Mouse (Mus musculus) lung, embryonic 14.5 days (tissue): ENCODE measurements around the gene Pmpcb. TPM values are rescaled to one million over a fixed set of nuclear protein-coding genes. Genes with fewer than 3 reads are reported as not detected.
"Not testable (repeated sequence)": the region's sequence is repeated elsewhere in the genome, so short reads cannot be mapped to it uniquely, and the experiment has no call there.

Experiments used
- ATAC-seq: fragments of 200-750 bp; cut with Nextera tagmentation; 2 replicates; pipeline ENCODE4 v1.8.0; 2017; ENCODE audit warnings: mild to moderate bottlenecking, moderate TSS enrichment, moderate library complexity; ENCODE audit not compliant: insufficient read depth
- DNase-seq: peaks from one replicate; pipeline ENCODE4 v3.0.0-alpha.2; 2015
- H3K27ac ChIP-seq: fragments of 300-500 bp; sonication (generic); 2 replicates; pipeline ENCODE4 v1.5.1; 2014; ENCODE audit warnings: low read depth, mild to moderate bottlenecking, moderate library complexity
- H3K27me3 ChIP-seq: fragments of 300-500 bp; sonication (generic); 2 replicates; pipeline ENCODE4 v1.6.1; 2014; ENCODE audit warnings: low read length, control low read depth; ENCODE audit not compliant: insufficient read depth
- H3K36me3 ChIP-seq: fragments of 300-500 bp; sonication (generic); 2 replicates; pipeline ENCODE4 v1.6.1; 2014; ENCODE audit warnings: control low read depth; ENCODE audit not compliant: insufficient read depth
- H3K4me1 ChIP-seq: fragments of 300-500 bp; sonication (generic); 2 replicates; pipeline ENCODE4 v1.6.1; 2014; ENCODE audit warnings: antibody characterized with exemption, control low read depth; ENCODE audit not compliant: insufficient read depth
- H3K4me2 ChIP-seq: fragments of 300-500 bp; sonication (generic); 2 replicates; pipeline ENCODE4 v1.6.1; 2014; ENCODE audit warnings: mild to moderate bottlenecking
- H3K4me3 ChIP-seq: fragments of 300-500 bp; sonication (generic); 2 replicates; pipeline ENCODE4 v1.5.1; 2014; ENCODE audit warnings: low read depth, low read length
- H3K9ac ChIP-seq: fragments of 300-500 bp; sonication (generic); 2 replicates; pipeline ENCODE4 v1.6.1; 2014
- H3K9me3 ChIP-seq: fragments of 300-500 bp; sonication (generic); 2 replicates; pipeline ENCODE4 v1.6.1; 2016; ENCODE audit warnings: low read depth, low read length, control low read depth
- CTCF ChIP-seq: IDR thresholded peaks from 2 replicates; pipeline ENCODE4 v1.5.1; 2016; ENCODE audit warnings: antibody characterized with exemption, low read depth
- WGBS: fragments of 180-500 bp; shearing (Covaris S2); extraction: QIAGEN DNeasy Blood & Tissue Kit; methylation state at CpG from one replicate; pipeline ENCODE4 v1.1.7; 2014; 5-methylcytosine and 5-hydroxymethylcytosine counted together
- polyA plus RNA-seq: library from polyadenylated mRNA; unstranded; fragments of >200 nt; fragmentation: Nextera tagmentation; extraction: Ambion mirVana; gene quantifications from 2 replicates; pipeline ENCODE4 v1.2.1, GENCODE M21; 2014

The Pmpcb gene
- polyA plus RNA-seq, 1 experiment from 2014 or later: 85.6 TPM

DNA sequence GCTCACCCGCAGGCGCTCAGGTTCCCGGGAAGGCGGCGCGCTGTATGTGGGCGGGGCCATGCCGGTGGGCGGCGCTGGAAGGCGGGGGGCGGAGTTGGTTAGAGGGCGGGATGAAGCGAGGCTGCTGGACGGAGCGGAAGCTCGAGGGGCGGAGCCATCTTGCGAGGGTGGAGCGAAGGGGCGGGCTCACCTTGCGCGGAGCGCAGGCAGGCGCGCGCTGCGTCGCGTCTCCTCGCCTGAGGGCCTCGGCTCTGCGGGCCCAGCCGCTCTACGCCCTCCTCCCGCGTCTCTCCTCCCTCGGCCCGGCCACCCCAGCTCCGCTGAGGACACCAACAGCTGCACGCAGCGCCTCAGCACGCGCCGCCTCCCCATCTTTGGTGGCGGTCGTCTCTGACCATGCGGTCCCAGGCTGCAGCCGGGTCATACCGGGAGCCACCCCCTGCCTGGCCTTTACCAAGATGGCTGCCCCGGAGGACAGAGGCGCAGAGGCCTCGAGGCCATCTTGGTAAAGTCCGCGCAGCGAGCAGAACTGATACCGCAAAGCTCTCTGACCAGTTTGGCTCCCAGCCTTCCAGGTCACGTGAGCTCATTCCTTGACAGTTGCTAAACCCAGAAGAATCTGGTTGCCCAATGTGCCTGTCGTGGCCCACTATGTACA lies 35.5 kb upstream of the Pmpcb start, which contains the start of gene Napepld:
TSS of gene Napepld (minus strand) at position 46 of the 658 bp plus-strand sequence.
- peak within 1 kb of the TSS; percentile 65 for H3K4me3 ChIP-seq
- no peaks in the 10 kb centered on the region for H3K9me3 ChIP-seq
- no peak for TF ChIP-seq CTCF
- DNase-seq (peak; percentile 99), ATAC-seq (peak; percentile 99)
- H3K27ac ChIP-seq: peak within 1 kb of the TSS; percentile 98
- peak within 1 kb of the TSS; percentile 81 for H3K9ac ChIP-seq
- peak within 1 kb of the TSS; percentile 78 for H3K4me2 ChIP-seq
- whole genome bisulfite sequencing: under 1% methylated on average over 45 of the region's 59 CpGs
- no peaks in the 10 kb centered on the region for H3K36me3 ChIP-seq
- no peaks in the 10 kb centered on the region for H3K27me3 ChIP-seq
- H3K4me1 ChIP-seq: no peaks in the 10 kb centered on the region

DNA sequence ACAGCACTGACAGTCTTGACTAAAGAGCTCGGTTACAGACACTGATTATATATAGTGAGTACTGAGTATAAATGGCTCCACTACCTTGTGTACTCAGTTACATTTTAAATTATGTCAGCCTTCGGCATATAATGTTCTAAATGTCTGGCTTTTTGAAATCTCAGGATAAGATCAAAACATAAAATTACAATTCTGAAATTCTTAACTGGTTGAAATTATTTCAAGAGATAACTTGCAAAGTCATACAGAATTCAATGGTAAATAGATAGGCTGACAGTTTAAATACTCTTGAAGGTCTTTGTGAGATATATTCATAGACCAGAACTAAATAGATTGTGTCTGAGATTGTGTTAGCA lies 35.0 kb upstream of the Pmpcb start:
- no peak for ATAC-seq
- Histone ChIP-seq H3K4me3 (peak overlapping the region; percentile 65), H3K4me2 (peak overlapping the region; percentile 78), H3K27ac (peak overlapping the region; percentile 98), H3K36me3 (no peaks in the 10 kb centered on the region), H3K9me3 (no peaks in the 10 kb centered on the region), H3K4me1 (no peaks in the 10 kb centered on the region), H3K27me3 (no peaks in the 10 kb centered on the region), H3K9ac (peak overlapping the region; percentile 81)
- 52% methylated on average over 2 of the region's 2 CpGs for WGBS
- DNase-seq: no peak
- no peak for TF ChIP-seq CTCF

DNA sequence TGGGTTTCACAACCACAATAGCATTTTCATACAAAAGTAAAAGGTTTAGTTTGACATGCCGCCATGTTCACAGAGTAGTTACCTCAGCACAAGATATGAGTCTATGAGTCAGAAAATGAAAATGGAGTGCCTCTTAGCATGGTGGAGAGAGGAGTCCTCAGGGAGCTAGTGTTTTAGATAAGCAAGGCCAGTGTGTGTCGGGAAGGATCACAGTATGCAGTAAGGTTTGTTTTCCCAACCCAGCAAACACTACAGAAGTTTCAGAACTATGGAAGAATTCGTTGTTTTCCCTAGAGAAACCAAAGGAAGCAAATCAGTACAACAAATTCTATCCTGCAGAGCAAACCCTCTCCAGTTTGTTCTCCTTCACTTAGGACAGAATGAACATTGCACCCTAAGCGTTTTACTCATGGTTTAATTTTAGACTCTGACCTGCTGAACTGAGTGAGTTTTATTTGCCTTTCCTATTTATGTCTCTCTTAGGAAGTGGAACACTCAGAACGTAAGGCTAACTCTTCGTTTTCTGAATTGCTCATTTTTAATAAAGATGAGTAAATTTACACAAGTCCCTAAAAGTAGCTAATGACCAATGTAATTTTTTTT lies 34.0 kb upstream of the Pmpcb start:
- ATAC-seq (no peak), DNase-seq (no peak)
- 55% methylated on average over 6 of the region's 6 CpGs for WGBS
- Histone ChIP-seq H3K4me3 (no peak overlapping the region), H3K27ac (peak overlapping the region; percentile 54; the same call in 1 of the 2 replicates), H3K9ac (no peak overlapping the region), H3K9me3 (no peaks in the 10 kb centered on the region), H3K4me2 (no peak overlapping the region), H3K27me3 (no peaks in the 10 kb centered on the region), H3K36me3 (no peaks in the 10 kb centered on the region), H3K4me1 (no peaks in the 10 kb centered on the region)
- TF ChIP-seq CTCF: no peak

DNA sequence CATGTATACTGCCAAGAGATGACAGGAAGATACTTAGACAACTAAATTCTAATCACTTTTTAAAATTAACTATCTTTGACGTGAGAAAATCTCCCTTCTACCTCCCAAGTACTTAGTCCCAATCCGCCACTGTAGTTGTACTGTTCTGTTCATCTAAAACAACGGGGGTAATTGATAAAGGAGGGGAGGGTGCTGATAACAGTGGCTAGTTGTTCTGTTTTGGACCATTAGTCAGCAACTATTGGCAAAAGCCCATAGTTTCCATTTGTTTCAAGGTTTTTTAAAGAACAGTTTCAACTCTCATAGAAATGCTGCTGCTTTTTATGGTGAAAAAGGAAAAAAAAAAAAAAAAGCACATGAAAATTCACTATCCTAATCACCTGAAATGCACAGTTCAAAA lies 33.2 kb upstream of the Pmpcb start:
- Histone ChIP-seq H3K9ac (no peak overlapping the region), H3K9me3 (no peaks in the 10 kb centered on the region), H3K4me1 (no peaks in the 10 kb centered on the region), H3K27ac (no peak overlapping the region), H3K27me3 (no peaks in the 10 kb centered on the region), H3K4me2 (no peak overlapping the region), H3K36me3 (no peaks in the 10 kb centered on the region), H3K4me3 (no peak overlapping the region)
- WGBS: 73% methylated on average over 3 of the region's 3 CpGs
- ATAC-seq: no peak
- no peak for DNase-seq
- no peak for TF ChIP-seq CTCF

GRCm38 (mm10) chr5:21706546-21706945 lies 30.4 kb upstream of the Pmpcb start:
- Histone ChIP-seq H3K4me2 (no peak overlapping the region), H3K4me3 (no peak overlapping the region), H3K36me3 (no peaks in the 10 kb centered on the region), H3K9me3 (no peaks in the 10 kb centered on the region), H3K27me3 (no peaks in the 10 kb centered on the region), H3K9ac (no peak overlapping the region), H3K27ac (no peak overlapping the region), H3K4me1 (no peaks in the 10 kb centered on the region)
- DNase-seq (no peak), ATAC-seq (no peak)
- TF ChIP-seq CTCF: no peak
- 90% methylated on average over 4 of the region's 4 CpGs for WGBS

DNA sequence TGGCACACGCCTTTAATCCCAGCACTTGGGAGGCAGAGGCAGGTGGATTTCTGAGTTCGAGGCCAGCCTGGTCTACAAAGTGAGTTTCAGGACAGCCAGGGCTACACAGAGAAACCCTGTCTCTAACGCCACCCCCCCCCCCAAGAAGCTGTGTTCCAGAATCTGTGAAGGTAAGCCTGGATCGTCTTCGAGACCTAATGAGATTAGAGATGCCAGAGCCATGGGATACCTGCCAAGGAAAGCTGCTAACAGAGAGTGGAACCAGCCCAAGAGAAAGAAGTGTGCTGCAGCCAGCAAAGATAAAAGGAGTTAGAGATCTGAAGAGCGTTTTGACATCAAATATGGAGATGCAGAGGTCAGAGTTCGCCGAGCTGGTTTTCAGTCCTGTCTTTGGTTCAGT lies 28.9 kb upstream of the Pmpcb start:
- H3K4me2 ChIP-seq, ATAC-seq, H3K9ac ChIP-seq, DNase-seq, H3K27ac ChIP-seq, H3K9me3 ChIP-seq, H3K4me3 ChIP-seq, H3K4me1 ChIP-seq, H3K27me3 ChIP-seq, H3K36me3 ChIP-seq: not testable (repeated sequence)
- 81% methylated on average over 8 of the region's 8 CpGs for WGBS

DNA sequence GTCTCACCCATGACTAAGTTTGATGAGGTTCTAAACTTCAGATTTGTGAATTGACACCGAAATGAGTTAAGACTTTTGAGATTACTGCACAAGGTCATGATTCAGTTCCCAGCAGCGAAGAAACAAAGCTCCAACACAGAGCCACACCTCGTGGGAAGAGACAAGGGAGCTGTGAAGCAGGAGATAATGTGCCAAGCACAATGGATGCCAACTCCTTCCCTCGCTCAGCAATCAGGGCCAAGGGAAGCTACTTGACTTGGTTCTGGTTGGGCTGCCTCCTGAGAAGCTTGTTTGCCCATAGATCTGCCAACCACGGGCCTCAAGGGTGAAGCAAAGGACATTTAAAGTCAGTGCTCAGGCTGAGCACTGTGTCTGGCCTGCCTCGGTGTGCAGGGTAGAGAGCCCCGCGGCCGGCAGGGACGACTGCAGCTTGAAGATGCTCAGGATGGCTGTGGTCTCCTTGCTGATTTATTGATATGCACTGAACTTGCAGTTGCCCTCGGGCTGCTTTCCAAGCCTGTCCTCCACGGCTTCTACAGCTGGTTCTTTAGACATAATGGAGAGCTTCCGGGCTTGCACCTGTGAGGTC lies 24.7 kb upstream of the Pmpcb start:
- Histone ChIP-seq H3K9me3 (no peaks in the 10 kb centered on the region), H3K4me2 (no peak overlapping the region), H3K27me3 (no peaks in the 10 kb centered on the region), H3K27ac (no peak overlapping the region), H3K4me3 (no peak overlapping the region), H3K36me3 (no peaks in the 10 kb centered on the region), H3K4me1 (no peaks in the 10 kb centered on the region), H3K9ac (no peak overlapping the region)
- WGBS: 54% methylated on average over 13 of the region's 13 CpGs
- no peak for TF ChIP-seq CTCF
- DNase-seq (no peak), ATAC-seq (no peak)
